Mouse (Mus musculus) megakaryocyte, embryonic 14.5 days (primary cell): Measurements from ENCODE around the gene Cdca3.

ENCODE experiments used
- FLI1 ChIP-seq: IDR thresholded peaks from 2 replicates; pipeline ENCODE4 v1.6.1; 2012; ENCODE audit warnings: low read length, inconsistent platforms, mixed read lengths
- GATA1 ChIP-seq: IDR thresholded peaks from 3 replicates; pipeline ENCODE4 v1.6.1; 2012; ENCODE audit warnings: mixed read lengths, low read length, inconsistent platforms, borderline replicate concordance

GRCm38 (mm10) chr6:124786756-124787420 lies 42.5 kb upstream of the Cdca3 start:
- TF ChIP-seq GATA1 (no peak), FLI1 (no peak)
